Mouse (Mus musculus) kidney, embryonic 16.5 days (tissue): ENCODE results near the gene Ephb2. TPM values are rescaled to one million over a fixed set of nuclear protein-coding genes. Genes with fewer than 3 reads are reported as not detected.

Experiments used
- ATAC-seq: fragments of 200-750 bp; cut with Nextera tagmentation; 2 replicates; pipeline ENCODE4 v1.8.0; 2017; ENCODE audit warnings: moderate TSS enrichment; ENCODE audit not compliant: low FRiP score, low TSS enrichment
- H3K27ac ChIP-seq: fragments of 300-500 bp; sonication (generic); 2 replicates; pipeline ENCODE4 v1.5.1; 2014; ENCODE audit warnings: low read length
- H3K27me3 ChIP-seq: fragments of 300-500 bp; sonication (generic); 2 replicates; pipeline ENCODE4 v1.6.1; 2014; ENCODE audit warnings: low read length, control low read depth, mixed read lengths; ENCODE audit not compliant: insufficient read depth
- H3K36me3 ChIP-seq: fragments of 300-500 bp; sonication (generic); 2 replicates; pipeline ENCODE4 v1.6.1; 2014; ENCODE audit warnings: low read length, control low read depth, mixed read lengths; ENCODE audit not compliant: insufficient read depth
- H3K4me1 ChIP-seq: fragments of 300-500 bp; sonication (generic); 2 replicates; pipeline ENCODE4 v1.6.1; 2014; ENCODE audit warnings: low read length, control low read depth, mixed read lengths; ENCODE audit not compliant: insufficient read depth
- H3K4me2 ChIP-seq: fragments of 300-500 bp; sonication (generic); replicated peaks from 2 replicates; pipeline ENCODE4 v1.6.1; 2014; ENCODE audit warnings: low read depth, low read length
- H3K4me3 ChIP-seq: fragments of 300-500 bp; sonication (generic); 2 replicates; pipeline ENCODE4 v1.5.1; 2014; ENCODE audit warnings: mild to moderate bottlenecking, low read length
- H3K9ac ChIP-seq: fragments of 300-500 bp; sonication (generic); replicated peaks from 2 replicates; pipeline ENCODE4 v1.6.1; 2014; ENCODE audit warnings: low read length
- H3K9me3 ChIP-seq: fragments of 300-500 bp; sonication (generic); 2 replicates; pipeline ENCODE4 v1.6.1; 2016; ENCODE audit warnings: low read length, control low read depth
- WGBS: fragments of 180-500 bp; shearing (Covaris S2); extraction: QIAGEN DNeasy Blood & Tissue Kit; methylation state at CpG from one replicate; pipeline ENCODE4 v1.1.7; 2014; 5-methylcytosine and 5-hydroxymethylcytosine counted together
- polyA plus RNA-seq: library from polyadenylated mRNA; unstranded; fragments of >200 nt; fragmentation: Nextera tagmentation; extraction: Ambion mirVana; gene quantifications from 2 replicates; pipeline ENCODE4 v1.2.1, GENCODE M21; 2015

Gene Ephb2
- polyA plus RNA-seq, 1 experiment from 2014 or later, result 3.6 TPM

DNA sequence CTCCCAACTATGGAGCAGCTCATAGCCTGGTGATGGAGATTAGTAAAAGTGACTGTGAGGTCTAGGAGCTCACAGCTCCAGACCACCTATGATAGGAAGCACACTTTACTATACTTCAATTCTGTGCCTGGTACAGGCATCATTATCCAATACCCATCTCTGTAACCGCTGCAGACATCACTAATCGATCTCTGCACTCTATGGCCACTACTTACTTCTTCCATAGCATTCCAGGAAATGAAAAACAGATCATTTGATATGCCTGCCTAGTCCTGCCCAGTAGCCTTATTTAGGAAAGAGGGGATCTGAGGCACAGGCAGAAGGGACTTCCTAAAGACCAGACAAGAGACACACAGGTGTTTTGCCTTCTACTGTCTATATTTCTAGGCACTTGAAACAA, 59.9 kb downstream of the Ephb2 start:
- H3K27ac ChIP-seq, result no peak overlapping the region
- 77% methylated on average over 2 of the region's 2 CpGs for WGBS
- ATAC-seq, result no peak
- 0 out of 2 replicates have a peak overlapping the region, but pooled peaks have one; percentile 30 for H3K4me2 ChIP-seq
- no peaks in the 10 kb centered on the region for H3K27me3 ChIP-seq
- H3K9me3 ChIP-seq, result no peaks in the 10 kb centered on the region
- no peak overlapping the region for H3K4me3 ChIP-seq
- H3K9ac ChIP-seq, result no peak overlapping the region
- H3K4me1 ChIP-seq, result peaks cover 26% of the 10 kb centered on the region
- H3K36me3 ChIP-seq, result peaks cover 5% of the 10 kb centered on the region; the same call in 1 of the 2 replicates

- 53% methylated on average over 3 of the region's 3 CpGs for WGBS
- no peak for ATAC-seq
- Histone ChIP-seq H3K4me3 (no peak overlapping the region), H3K36me3 (peaks cover 5% of the 10 kb centered on the region; the same call in 1 of the 2 replicates), H3K27ac (no peak overlapping the region), H3K4me1 (peaks cover 17% of the 10 kb centered on the region), H3K9ac (no peak overlapping the region), H3K9me3 (no peaks in the 10 kb centered on the region), H3K4me2 (no peak overlapping the region), H3K27me3 (no peaks in the 10 kb centered on the region)
Observed at GRCm38 (mm10) chr4:136774201-136774600, 61.6 kb downstream of the Ephb2 start.

DNA sequence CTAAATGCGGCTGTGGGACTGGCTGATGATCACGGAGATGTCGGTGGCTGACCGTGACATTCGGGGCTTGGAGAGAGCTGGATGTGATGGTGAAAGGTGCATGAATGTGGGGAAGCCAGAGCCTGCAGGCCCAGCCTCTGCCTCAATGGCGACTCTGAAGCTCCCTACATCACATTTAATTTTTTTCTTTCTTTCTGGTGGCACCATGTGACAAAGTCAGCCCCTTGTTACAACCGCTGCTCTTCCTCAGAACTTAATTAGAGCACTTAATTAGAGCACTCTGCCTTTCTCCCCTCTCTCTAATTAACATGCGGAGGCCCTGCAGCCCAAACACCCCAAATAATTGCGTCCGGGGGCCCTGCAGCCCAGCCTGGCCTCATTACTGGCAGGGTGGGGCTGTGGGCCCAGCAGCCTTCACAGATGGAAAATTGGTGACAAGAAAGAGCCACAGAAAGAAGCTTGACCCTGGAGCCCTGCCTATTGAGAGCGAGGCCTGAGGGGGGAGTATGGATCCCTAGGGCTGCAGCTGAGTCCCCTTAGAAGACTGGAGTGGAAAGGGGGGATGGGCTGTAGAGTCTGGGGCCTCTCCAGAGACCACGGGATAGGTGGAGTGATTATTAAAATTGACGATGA, 62.7 kb downstream of the Ephb2 start:
- Histone ChIP-seq H3K9me3 (peaks cover 6% of the 10 kb centered on the region), H3K4me2 (no peak overlapping the region), H3K9ac (no peak overlapping the region), H3K36me3 (peaks cover 12% of the 10 kb centered on the region), H3K4me3 (no peak overlapping the region), H3K4me1 (peaks cover 17% of the 10 kb centered on the region), H3K27ac (no peak overlapping the region), H3K27me3 (no peaks in the 10 kb centered on the region)
- WGBS, result 79% methylated on average over 13 of the region's 13 CpGs
- no peak for ATAC-seq

DNA sequence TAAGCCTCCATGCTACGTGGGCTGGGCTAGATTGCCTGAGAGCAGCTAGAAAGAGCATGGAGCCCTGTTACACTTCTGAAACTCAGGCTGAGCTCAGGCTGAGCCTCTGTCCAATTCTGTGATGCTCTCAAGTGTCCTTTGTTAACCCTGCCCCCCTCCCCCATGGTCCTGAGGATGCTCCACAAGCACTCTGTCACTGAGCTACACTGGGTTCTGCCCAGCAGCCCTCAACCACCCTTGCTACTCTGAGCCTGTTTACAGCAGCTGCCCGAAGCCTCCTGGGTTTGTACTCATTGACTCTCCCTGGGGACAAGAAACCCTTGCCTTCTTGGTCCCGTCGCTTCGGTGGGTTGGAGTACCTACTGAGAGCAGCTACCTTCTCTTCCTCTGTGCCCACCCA, 63.5 kb downstream of the Ephb2 start:
- Histone ChIP-seq H3K27ac (no peak overlapping the region), H3K9me3 (peaks cover 6% of the 10 kb centered on the region), H3K4me3 (no peak overlapping the region), H3K4me1 (peaks cover 15% of the 10 kb centered on the region), H3K36me3 (peaks cover 12% of the 10 kb centered on the region), H3K9ac (no peak overlapping the region), H3K4me2 (no peak overlapping the region), H3K27me3 (no peaks in the 10 kb centered on the region)
- no peak for ATAC-seq
- 84% methylated on average over 5 of the region's 5 CpGs for WGBS

DNA sequence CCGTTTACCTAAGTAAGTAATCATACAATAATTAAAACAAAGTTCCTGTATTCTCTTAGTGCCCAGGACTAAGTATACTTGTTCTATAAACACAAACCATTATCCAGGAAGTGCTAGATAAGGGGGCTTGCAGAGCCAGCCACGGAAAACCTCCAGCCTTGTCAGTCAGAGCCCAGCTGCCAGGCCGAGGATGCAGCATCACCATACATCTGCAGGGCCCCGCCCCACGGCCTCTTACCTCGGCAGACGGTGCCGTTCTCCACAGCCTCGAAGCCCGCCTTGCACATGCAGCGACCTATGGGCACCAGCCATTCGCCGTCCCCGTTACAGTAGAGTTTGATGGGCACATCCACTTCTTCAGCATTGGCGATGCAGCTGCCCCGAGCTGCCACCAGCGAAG, 65.1 kb downstream of the Ephb2 start:
- H3K27me3 ChIP-seq, result no peaks in the 10 kb centered on the region
- 90% methylated on average over 17 of the region's 17 CpGs for WGBS
- ATAC-seq, result no peak

DNA sequence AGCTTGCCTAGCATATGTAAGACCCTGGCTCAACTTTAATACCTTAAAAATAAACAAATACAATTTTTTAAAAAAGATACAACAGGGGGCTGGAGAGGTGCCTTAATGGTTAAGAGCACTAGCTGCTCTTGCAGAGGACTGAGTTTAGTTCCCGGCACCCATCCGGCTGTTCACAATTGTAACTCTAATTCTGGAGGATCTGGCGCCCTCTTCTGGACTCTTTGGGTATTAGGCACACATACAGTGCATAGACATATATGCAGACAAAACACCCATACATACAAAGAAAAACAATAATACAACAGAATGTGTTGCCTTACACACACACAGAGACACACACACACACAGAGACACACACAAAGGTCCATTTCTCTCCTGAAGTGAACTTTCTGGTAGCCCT, 67.3 kb downstream of the Ephb2 start:
- Histone ChIP-seq H3K4me3 (no peak overlapping the region), H3K9me3 (peaks cover 6% of the 10 kb centered on the region), H3K27me3 (no peaks in the 10 kb centered on the region), H3K4me2 (no peak overlapping the region), H3K9ac (no peak overlapping the region), H3K4me1 (peaks cover 20% of the 10 kb centered on the region), H3K36me3 (peaks cover 12% of the 10 kb centered on the region), H3K27ac (no peak overlapping the region)
- ATAC-seq, result no peak
- 93% methylated on average over 3 of the region's 3 CpGs for WGBS

More for the DNA sequence above, 65.1 kb downstream of the Ephb2 start:
- Histone ChIP-seq H3K4me3 (no peak overlapping the region), H3K9ac (no peak overlapping the region), H3K4me2 (no peak overlapping the region), H3K9me3 (peaks cover 6% of the 10 kb centered on the region), H3K27ac (no peak overlapping the region), H3K4me1 (peaks cover 7% of the 10 kb centered on the region), H3K36me3 (peaks cover 12% of the 10 kb centered on the region)

- Histone ChIP-seq H3K9me3 (peaks cover 6% of the 10 kb centered on the region), H3K9ac (no peak overlapping the region), H3K27me3 (no peaks in the 10 kb centered on the region), H3K27ac (no peak overlapping the region), H3K4me3 (no peak overlapping the region), H3K4me2 (no peak overlapping the region), H3K4me1 (peaks cover 50% of the 10 kb centered on the region), H3K36me3 (peaks cover 7% of the 10 kb centered on the region)
- ATAC-seq, result no peak
- WGBS, result 42% methylated on average over 7 of the region's 7 CpGs
Observed at GRCm38 (mm10) chr4:136765080-136765479, 70.7 kb downstream of the Ephb2 start.

- ATAC-seq, result peak; percentile 79
- H3K4me2 ChIP-seq, result no peak overlapping the region
Observed at GRCm38 (mm10) chr4:136763349-136763748, 72.4 kb downstream of the Ephb2 start.

GRCm38 (mm10) chr4:136761713-136762380, 73.9 kb downstream of the Ephb2 start:
- H3K4me3 ChIP-seq, result no peak overlapping the region
- no peak; the same call in 1 of the 2 replicates for ATAC-seq
- peak overlapping the region; percentile 49 for H3K9ac ChIP-seq
- H3K9me3 ChIP-seq, result no peaks in the 10 kb centered on the region
- no peak overlapping the region for H3K4me2 ChIP-seq
- no peaks in the 10 kb centered on the region for H3K27me3 ChIP-seq
- peaks cover 55% of the 10 kb centered on the region for H3K4me1 ChIP-seq
- 22% methylated on average over 18 of the region's 18 CpGs for WGBS
- H3K36me3 ChIP-seq, result no peaks in the 10 kb centered on the region
- H3K27ac ChIP-seq, result peak overlapping the region; percentile 76

More at GRCm38 (mm10) chr4:136763349-136763748, 72.4 kb downstream of the Ephb2 start:
- peaks cover 2% of the 10 kb centered on the region; the same call in 1 of the 2 replicates for H3K36me3 ChIP-seq
- H3K9me3 ChIP-seq, result peaks cover 2% of the 10 kb centered on the region
- H3K27ac ChIP-seq, result peak overlapping the region; percentile 63
- no peaks in the 10 kb centered on the region for H3K27me3 ChIP-seq
- H3K4me3 ChIP-seq, result no peak overlapping the region
- peaks cover 50% of the 10 kb centered on the region for H3K4me1 ChIP-seq
- H3K9ac ChIP-seq, result no peak overlapping the region
- WGBS, result 13% methylated on average over 5 of the region's 5 CpGs

DNA sequence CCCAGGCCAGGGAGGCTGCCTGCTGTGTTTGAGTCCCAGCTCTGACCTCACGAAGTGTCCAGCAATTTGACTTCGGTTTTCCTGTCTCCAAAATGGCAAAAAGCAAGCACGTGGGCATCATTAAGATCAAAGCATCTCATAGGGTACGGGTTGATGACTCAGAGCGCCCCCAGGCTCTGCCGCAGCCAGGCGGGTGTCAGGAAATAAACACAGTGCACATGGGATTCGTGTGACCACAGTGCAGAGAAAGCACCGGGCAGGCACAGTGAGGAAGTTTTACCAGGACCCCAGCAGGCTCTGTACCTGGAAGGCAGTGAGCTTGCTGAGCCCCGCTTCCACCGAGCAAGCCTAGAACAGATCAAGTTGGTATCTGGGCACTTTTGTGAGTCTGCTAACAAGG, 74.9 kb downstream of the Ephb2 start:
- Histone ChIP-seq H3K4me1 (peaks cover 56% of the 10 kb centered on the region), H3K9me3 (no peaks in the 10 kb centered on the region), H3K9ac (no peak overlapping the region), H3K36me3 (no peaks in the 10 kb centered on the region), H3K4me3 (no peak overlapping the region), H3K4me2 (no peak overlapping the region), H3K27me3 (no peaks in the 10 kb centered on the region), H3K27ac (no peak overlapping the region; the same call in 1 of the 2 replicates)
- no peak for ATAC-seq
- WGBS, result 34% methylated on average over 11 of the region's 11 CpGs
